Mouse (Mus musculus): Measurements from ENCODE around the gene Ccdc187.

GRCm38 (mm10) chr2:26252514-26253206, 41.7 kb downstream of the Ccdc187 start:
- TF ChIP-seq CHD2 (IDR thresholded peaks at IDR 0.05; ENCODE audit: low read depth, low read length) = no peak
- no peak for TF ChIP-seq ZC3H11A (IDR thresholded peaks at IDR 0.05; ENCODE audit: borderline replicate concordance, low read depth, low read length)
- TF ChIP-seq HCFC1 (IDR thresholded peaks at IDR 0.05; ENCODE audit: borderline replicate concordance, insufficient read depth, low read length) = no peak
